Mouse (Mus musculus) macrophage (primary cell): ENCODE measurements at regions not wholly inside any gene's neighbourhood (a gene's known extent, or its start where the extent isn't known, plus 50 kb on each side); places are given as distances from the start of the nearest gene placed in this dataset.

Source experiments
- H3K27ac ChIP-seq: fragments of 350-480 bp; formaldehyde crosslinking; 2 replicates; pipeline ENCODE4 v1.9.0; 2021
- H3K36me3 ChIP-seq: fragments of 350-480 bp; formaldehyde crosslinking; 2 replicates; pipeline ENCODE4 v1.9.0; 2021; ENCODE audit errors: inconsistent target
- H3K4me3 ChIP-seq: fragments of 350-480 bp; formaldehyde crosslinking; 2 replicates; pipeline ENCODE4 v1.9.0; 2021; ENCODE audit errors: inconsistent target
- H3K79me2 ChIP-seq: fragments of 350-480 bp; formaldehyde crosslinking; 2 replicates; pipeline ENCODE4 v1.9.0; 2021; ENCODE audit errors: inconsistent target
- WGBS: methylation state at CpG from one replicate; pipeline ENCODE4 v1.1.7; 2026; ENCODE audit warnings: inconsistent platforms; ENCODE audit not compliant: missing documents; 5-methylcytosine and 5-hydroxymethylcytosine counted together

DNA sequence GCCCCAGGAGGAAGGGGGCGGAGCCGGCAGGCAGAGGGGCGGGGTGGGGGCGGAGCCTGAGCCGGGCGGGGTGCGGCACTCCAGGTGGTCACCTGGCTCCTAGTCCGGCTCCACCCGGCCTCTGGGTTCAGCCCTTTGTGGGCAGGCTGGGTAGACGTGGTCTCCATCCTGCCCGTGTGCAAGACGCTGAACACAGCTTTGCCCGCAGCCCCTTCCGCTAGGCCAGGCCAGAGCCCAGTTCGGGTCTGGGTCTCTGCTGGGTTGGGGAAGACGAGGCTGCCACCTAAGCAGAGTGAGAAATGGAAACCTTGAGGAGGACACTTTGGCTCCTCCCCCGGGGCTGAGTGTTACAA is 161.4 kb upstream of the Nfe2l3 start:
- Histone ChIP-seq H3K79me2 (no peaks in the 10 kb centered on the region), H3K36me3 (no peaks in the 10 kb centered on the region), H3K4me3 (no peak overlapping the region), H3K27ac (no peak overlapping the region)
- WGBS = 13% methylated on average over 16 of the region's 17 CpGs

- no peaks in the 10 kb centered on the region for H3K36me3 ChIP-seq
- no peaks in the 10 kb centered on the region for H3K79me2 ChIP-seq
- H3K4me3 ChIP-seq = no peak overlapping the region
- no peak overlapping the region for H3K27ac ChIP-seq
- WGBS = 96% methylated on average over 16 of the region's 19 CpGs
Observed at GRCm38 (mm10) chr6:51272136-51272736, 160.2 kb upstream of the Nfe2l3 start.

DNA sequence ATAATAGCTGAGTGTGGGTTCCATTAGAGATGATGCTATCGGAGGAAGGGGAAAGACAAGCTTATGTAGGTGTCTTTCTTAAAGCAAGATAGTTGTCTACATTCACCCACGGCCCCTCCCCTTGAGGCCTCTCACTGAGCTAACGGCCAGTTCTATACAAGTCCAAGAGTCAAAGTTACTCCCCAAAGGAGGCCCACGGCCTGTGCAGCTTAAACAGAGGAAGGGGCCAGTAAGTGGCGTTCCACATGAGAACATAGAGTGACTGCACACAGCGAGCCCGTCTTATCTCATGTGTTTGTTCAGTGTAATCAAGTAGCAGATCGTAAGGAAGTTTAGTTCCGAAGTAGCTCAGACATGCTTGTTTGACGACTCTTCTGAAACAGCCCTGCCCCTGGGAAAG is 153.0 kb upstream of the Nfe2l3 start:
- no peak overlapping the region for H3K4me3 ChIP-seq
- H3K79me2 ChIP-seq = no peaks in the 10 kb centered on the region
- no peaks in the 10 kb centered on the region for H3K36me3 ChIP-seq
- H3K27ac ChIP-seq = no peak overlapping the region
- WGBS = 96% methylated on average over 10 of the region's 10 CpGs

- 13% methylated on average over 7 of the region's 7 CpGs for WGBS
- no peak overlapping the region for H3K27ac ChIP-seq
- no peak overlapping the region for H3K4me3 ChIP-seq
- no peaks in the 10 kb centered on the region for H3K79me2 ChIP-seq
- no peaks in the 10 kb centered on the region for H3K36me3 ChIP-seq
Observed at GRCm38 (mm10) chr6:51280231-51280630, 152.2 kb upstream of the Nfe2l3 start.

DNA sequence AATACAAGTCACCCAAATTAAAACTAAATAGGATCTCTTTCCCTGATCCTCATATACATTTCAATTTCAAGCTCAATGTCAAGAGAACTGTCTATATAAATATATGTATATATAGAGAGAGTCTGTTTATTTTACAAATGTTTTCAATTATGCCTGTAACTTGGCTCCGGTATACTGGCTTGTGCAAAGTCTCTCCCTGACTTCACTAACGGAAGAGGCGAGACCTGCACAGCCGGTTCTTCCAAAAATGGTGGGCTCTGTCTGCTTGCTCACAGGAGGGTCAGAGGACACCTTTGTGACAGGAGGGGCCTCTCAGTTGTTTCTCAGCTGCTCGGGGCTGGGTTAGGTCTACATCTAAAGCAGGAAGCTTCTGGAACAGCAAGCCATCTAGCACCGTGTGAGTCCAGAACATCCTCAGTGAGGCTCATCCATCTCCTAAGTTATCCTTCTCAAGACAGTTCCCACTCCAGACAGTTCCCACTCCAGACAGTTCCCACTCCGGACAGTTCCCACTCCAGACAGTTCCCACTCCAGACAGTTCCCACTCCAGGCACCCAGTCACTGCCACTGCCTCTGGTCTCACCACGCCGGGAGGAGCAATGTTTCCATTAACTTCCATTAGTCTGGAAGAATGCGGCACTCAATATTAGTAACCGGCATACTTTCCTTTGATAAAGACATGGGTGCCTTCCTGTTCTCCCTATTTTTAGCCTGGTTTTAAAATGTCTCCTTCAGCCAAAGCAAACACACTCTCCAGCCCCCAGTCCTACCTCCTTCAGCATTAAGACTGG is 148.4 kb upstream of the Nfe2l3 start:
- 90% methylated on average over 11 of the region's 11 CpGs for WGBS
- Histone ChIP-seq H3K27ac (no peak overlapping the region), H3K4me3 (no peak overlapping the region), H3K79me2 (no peaks in the 10 kb centered on the region), H3K36me3 (no peaks in the 10 kb centered on the region)

- Histone ChIP-seq H3K79me2 (no peaks in the 10 kb centered on the region), H3K36me3 (no peaks in the 10 kb centered on the region), H3K4me3 (no peak overlapping the region), H3K27ac (no peak overlapping the region)
- 95% methylated on average over 9 of the region's 9 CpGs for WGBS
Observed at GRCm38 (mm10) chr6:51284881-51285280, 147.6 kb upstream of the Nfe2l3 start.

DNA sequence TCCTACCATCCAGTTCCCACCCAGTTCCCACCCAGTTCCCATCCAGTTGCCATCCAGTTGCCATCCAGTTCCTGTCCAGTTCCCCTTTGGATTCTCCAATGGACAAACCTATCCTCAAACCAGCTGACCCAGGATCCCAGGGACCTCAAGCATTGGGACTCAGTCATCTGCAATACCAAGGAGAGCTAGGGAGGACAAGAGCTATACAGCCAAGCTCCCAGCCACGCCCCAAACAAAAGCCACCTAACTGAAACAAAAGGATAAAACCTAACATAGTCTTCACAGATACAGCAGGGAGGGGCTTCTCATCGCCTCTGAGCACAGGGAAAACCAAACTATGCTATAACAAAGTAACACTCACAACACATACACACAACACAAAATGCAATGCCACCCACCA is 145.6 kb upstream of the Nfe2l3 start:
- 84% methylated on average over 2 of the region's 2 CpGs for WGBS
- H3K4me3 ChIP-seq = no peak overlapping the region
- no peak overlapping the region for H3K27ac ChIP-seq
- H3K36me3 ChIP-seq = no peaks in the 10 kb centered on the region
- no peaks in the 10 kb centered on the region for H3K79me2 ChIP-seq

DNA sequence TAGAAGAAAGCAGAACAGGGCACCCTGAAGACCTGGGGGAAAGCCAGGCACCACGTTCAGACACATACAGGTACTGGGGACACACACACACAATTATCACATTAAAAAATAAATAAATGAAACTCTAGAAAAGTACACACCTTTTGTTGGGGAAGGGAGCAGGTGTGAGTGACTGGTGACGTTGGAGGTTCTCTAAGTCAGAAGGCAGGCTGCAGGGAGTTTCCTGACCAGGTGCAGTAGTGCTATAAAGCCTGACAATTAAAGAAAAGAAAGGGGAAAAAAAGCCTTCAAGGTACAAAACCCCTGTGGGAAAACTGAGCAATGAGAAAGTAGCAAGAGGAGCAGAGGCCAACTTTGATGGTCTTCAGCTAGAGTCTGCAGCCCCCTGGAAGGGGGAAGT is 145.1 kb upstream of the Nfe2l3 start:
- 62% methylated on average over 2 of the region's 2 CpGs for WGBS
- H3K27ac ChIP-seq = no peak overlapping the region
- no peak overlapping the region for H3K4me3 ChIP-seq
- no peaks in the 10 kb centered on the region for H3K36me3 ChIP-seq
- H3K79me2 ChIP-seq = no peaks in the 10 kb centered on the region

- no peaks in the 10 kb centered on the region for H3K36me3 ChIP-seq
- no peak overlapping the region for H3K4me3 ChIP-seq
- H3K79me2 ChIP-seq = no peaks in the 10 kb centered on the region
- H3K27ac ChIP-seq = no peak overlapping the region
- 33% methylated on average over 6 of the region's 6 CpGs for WGBS
Observed at GRCm38 (mm10) chr6:51287807-51288206, 144.7 kb upstream of the Nfe2l3 start.

DNA sequence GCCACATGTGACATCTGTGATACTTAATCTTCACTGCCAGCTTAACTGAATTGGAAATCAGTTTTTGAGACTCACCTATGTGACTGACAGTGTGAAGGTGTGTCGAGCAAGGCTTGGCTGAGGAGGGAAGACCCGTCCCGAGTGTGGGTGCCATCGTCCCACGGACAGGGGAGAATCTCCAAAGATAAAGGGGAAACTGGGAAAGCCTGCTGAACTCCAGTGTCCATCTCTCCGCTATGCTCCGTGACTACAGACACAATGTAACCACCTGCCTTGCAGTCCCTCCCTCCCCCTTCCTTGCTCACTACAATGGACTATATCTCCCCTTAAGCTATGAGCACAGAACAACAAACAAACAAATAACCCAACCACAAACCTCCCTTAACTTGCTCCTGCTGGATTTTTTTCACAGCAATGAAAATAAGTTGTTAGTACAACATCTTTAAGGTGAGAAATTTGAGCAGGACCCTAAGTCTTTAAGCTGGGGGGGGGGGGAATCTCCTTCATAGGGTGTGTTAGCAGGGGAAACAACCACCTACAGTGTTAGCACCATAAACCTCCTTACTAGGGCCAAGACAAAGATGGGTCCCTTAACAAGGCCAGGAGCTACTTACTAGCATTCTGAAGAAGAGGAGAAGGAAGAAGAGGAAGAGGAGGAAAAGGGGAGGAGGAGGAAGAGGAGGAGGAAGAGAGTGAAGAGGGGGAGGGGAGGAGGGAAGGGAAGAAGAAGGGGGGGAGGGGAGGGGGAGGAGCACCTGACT is 144.0 kb upstream of the Nfe2l3 start:
- Histone ChIP-seq H3K36me3 (no peaks in the 10 kb centered on the region), H3K79me2 (no peaks in the 10 kb centered on the region), H3K4me3 (no peak overlapping the region), H3K27ac (no peak overlapping the region)
- 88% methylated on average over 7 of the region's 7 CpGs for WGBS

DNA sequence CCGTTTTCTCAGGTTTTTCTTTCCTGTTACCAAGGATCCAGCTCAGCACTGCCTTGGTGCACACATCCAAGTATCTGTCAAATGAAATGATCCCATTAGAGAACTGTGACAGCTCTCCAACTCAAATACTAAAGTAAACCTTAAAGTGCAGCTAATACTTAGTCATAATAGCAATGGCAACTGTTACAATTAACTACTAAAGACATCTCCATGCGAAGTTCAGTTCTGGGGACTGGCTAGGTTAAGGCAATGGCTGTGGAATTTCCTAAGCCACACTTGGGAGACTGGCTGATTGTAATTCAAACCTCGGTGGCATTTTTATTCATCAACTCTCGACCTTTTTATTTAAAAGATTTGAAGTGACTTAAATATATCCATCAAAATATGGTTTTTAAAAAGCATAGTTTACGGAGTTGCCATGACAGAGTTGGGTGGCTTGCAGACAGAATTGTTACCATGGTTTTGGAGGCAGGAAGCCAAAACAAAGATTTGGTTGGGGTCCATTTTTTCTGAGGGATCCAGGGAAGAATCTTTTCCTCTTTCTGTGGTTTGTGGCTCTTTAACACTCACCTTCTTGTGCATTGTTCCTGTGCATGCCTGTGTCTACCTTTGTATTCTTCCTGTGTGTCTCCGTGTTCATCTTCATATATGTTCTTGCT is 143.3 kb upstream of the Nfe2l3 start:
- no peak overlapping the region for H3K4me3 ChIP-seq
- 77% methylated on average over 6 of the region's 6 CpGs for WGBS

DNA sequence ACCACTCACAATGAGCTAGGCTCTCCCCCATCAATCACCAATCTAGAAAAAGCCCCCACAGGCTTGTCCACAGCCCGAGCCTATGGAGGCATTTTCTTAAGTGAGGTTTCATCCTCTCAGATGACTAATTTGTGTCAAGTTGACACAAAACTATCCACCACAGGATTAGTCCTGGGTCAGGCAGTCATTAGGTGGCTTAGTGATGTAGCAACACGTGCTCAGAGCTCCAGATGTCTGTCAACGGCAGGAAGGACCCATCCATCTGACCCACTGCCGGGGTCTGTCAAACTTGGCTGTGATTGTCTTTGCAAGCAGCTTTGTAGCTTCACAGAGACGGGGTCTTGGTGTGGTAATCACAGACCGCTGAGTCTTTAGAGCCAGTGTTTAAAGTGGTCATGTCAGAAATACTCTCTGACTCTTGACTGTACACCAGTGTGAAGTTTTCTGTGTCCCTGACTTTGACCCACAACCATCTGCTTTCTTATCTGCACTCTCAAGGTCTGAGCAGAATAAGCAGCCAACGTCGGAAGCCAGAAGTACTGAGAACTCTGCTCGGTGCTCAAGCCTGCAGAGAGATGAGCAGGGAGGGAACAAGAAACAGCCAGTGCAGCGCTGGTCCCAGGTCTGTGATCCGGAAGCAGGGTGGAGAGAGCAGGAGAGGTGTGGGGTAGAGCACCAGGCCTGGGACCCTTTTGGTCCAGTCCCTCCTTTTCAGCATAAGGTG is 131.6 kb upstream of the Nfe2l3 start:
- Histone ChIP-seq H3K27ac (no peak overlapping the region), H3K4me3 (no peak overlapping the region), H3K36me3 (no peaks in the 10 kb centered on the region), H3K79me2 (no peaks in the 10 kb centered on the region)
- WGBS = 86% methylated on average over 11 of the region's 11 CpGs

More for the DNA sequence above, 143.3 kb upstream of the Nfe2l3 start:
- Histone ChIP-seq H3K36me3 (no peaks in the 10 kb centered on the region), H3K27ac (no peak overlapping the region), H3K79me2 (no peaks in the 10 kb centered on the region)

GRCm38 (mm10) chr6:51301831-51302230 is 130.6 kb upstream of the Nfe2l3 start:
- WGBS = 97% methylated on average over 4 of the region's 4 CpGs
- no peaks in the 10 kb centered on the region for H3K36me3 ChIP-seq
- H3K79me2 ChIP-seq = no peaks in the 10 kb centered on the region
- no peak overlapping the region for H3K4me3 ChIP-seq
- H3K27ac ChIP-seq = no peak overlapping the region

DNA sequence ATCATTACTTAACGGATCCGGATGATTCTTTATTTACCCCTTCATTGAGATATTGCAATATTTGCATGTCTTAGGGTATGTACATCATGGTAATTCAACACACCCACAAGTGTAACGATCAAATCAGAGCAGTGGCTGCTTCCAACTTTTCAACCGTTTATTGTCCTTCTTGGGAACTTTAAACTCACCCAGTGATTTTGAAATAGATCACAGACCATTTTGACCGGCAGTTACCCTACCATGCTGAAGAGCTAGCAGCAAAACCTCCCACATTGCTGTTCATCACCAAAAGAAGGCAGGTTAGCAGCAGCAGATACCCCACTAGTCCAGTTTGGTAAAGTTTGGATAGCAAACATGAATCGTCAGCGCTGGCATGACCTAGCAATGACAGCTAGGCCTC is 130.2 kb upstream of the Nfe2l3 start:
- H3K79me2 ChIP-seq = no peaks in the 10 kb centered on the region
- 94% methylated on average over 7 of the region's 7 CpGs for WGBS
- no peaks in the 10 kb centered on the region for H3K36me3 ChIP-seq
- no peak overlapping the region for H3K4me3 ChIP-seq
- H3K27ac ChIP-seq = no peak overlapping the region
